Mouse (Mus musculus) hindbrain, embryonic 11.5 days (tissue): ENCODE measurements at regions not wholly inside any gene's neighbourhood (a gene's known extent, or its start where the extent isn't known, plus 50 kb on each side); places are given as distances from the start of the nearest gene placed in this dataset.

ENCODE experiments used
- ATAC-seq: fragments of 200-750 bp; cut with Nextera tagmentation; 2 replicates; pipeline ENCODE4 v1.8.0; 2017; ENCODE audit warnings: mild to moderate bottlenecking, moderate TSS enrichment, moderate library complexity; ENCODE audit not compliant: low FRiP score
- DNase-seq: peaks from one replicate; pipeline ENCODE4 v3.0.0-alpha.2; 2015; ENCODE audit warnings: low spot score
- H3K27ac ChIP-seq: fragments of 300-500 bp; sonication (generic); 2 replicates; pipeline ENCODE4 v1.5.1; 2014; ENCODE audit warnings: mild to moderate bottlenecking, low read depth, low read length
- H3K27me3 ChIP-seq: fragments of 300-500 bp; sonication (generic); 2 replicates; pipeline ENCODE4 v1.6.1; 2014; ENCODE audit warnings: mild to moderate bottlenecking, low read length, moderate library complexity, mixed read lengths; ENCODE audit not compliant: control insufficient read depth, insufficient read depth
- H3K36me3 ChIP-seq: fragments of 300-500 bp; sonication (generic); 2 replicates; pipeline ENCODE4 v1.6.1; 2014; ENCODE audit warnings: mild to moderate bottlenecking, low read length, moderate library complexity, mixed read lengths; ENCODE audit not compliant: control insufficient read depth, insufficient read depth
- H3K4me1 ChIP-seq: fragments of 300-500 bp; sonication (generic); replicated peaks from 2 replicates; pipeline ENCODE4 v1.6.1; 2014; ENCODE audit warnings: low read length, mixed read lengths; ENCODE audit not compliant: control insufficient read depth, insufficient read depth
- H3K4me2 ChIP-seq: fragments of 300-500 bp; sonication (generic); replicated peaks from 2 replicates; pipeline ENCODE4 v1.6.1; 2014; ENCODE audit warnings: mild to moderate bottlenecking, low read depth, low read length
- H3K4me3 ChIP-seq: fragments of 300-500 bp; sonication (generic); 2 replicates; pipeline ENCODE4 v1.5.1; 2014; ENCODE audit warnings: low read depth, low read length
- H3K9ac ChIP-seq: fragments of 300-500 bp; sonication (generic); 2 replicates; pipeline ENCODE4 v1.6.1; 2014; ENCODE audit warnings: low read depth, low read length
- H3K9me3 ChIP-seq: fragments of 300-500 bp; sonication (generic); 2 replicates; pipeline ENCODE4 v1.6.1; 2016; ENCODE audit warnings: low read length; ENCODE audit not compliant: control insufficient read depth
- WGBS: fragments of 180-500 bp; shearing (Covaris S2); extraction: QIAGEN DNeasy Blood & Tissue Kit; methylation state at CpG from one replicate; pipeline ENCODE4 v1.1.7; 2014; 5-methylcytosine and 5-hydroxymethylcytosine counted together

DNA sequence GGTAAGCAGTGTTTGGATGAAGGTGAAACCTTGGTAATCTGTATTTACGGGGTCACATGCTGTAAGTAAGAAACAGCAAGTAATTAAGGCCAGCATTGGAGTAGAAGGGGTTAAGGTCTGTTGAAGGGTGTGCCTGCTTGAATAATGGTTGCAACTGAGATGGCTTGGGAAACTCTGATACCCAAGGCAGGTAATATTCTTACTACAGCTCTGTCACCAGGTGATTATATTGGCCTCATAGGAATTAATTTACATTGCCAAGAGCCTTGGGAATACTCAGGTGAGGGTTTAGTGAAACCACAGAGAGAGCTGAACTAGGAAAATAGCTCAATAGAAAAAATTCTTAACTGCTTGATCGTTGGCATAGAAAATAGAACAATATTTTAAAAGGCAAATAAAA, 73.8 kb upstream of the Lcorl start:
- no peak for DNase-seq
- Histone ChIP-seq H3K4me3 (no peak overlapping the region), H3K27me3 (no peaks in the 10 kb centered on the region), H3K4me2 (no peak overlapping the region), H3K4me1 (no peaks in the 10 kb centered on the region), H3K27ac (no peak overlapping the region), H3K36me3 (no peaks in the 10 kb centered on the region), H3K9ac (no peak overlapping the region), H3K9me3 (no peaks in the 10 kb centered on the region)
- WGBS: 93% methylated on average over 2 of the region's 2 CpGs
- ATAC-seq: no peak

DNA sequence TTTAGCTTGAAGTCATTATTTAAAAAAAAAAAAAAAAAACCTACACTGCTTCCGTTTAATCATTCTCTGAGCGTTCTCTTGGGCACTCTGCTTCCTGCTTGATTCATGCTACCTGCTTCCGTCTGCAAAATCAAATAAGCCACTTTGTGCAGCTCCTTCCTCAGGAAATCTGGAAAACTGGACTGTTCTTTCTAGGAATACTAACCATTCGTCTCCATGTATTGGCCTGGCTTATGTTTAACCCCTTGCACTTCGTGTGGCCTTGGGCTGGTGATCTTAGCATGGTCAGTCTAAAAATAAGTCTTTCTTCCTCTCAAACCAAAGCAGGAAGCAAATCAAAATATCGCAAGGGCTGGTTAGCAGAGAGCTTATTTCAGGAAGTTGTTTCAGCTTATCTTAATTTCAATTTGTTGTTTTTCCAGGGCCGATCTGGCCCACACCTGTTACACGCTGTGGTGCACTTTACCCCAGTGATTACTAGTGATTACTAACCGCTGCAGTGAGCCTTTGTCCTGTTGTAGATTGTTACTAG, 68.5 kb upstream of the Lcorl start:
- Histone ChIP-seq H3K27me3 (no peaks in the 10 kb centered on the region), H3K9ac (no peak overlapping the region), H3K36me3 (no peaks in the 10 kb centered on the region), H3K4me3 (no peak overlapping the region), H3K4me1 (no peaks in the 10 kb centered on the region), H3K9me3 (no peaks in the 10 kb centered on the region), H3K4me2 (no peak overlapping the region), H3K27ac (no peak overlapping the region)
- no peak for DNase-seq
- WGBS: 68% methylated on average over 9 of the region's 9 CpGs
- ATAC-seq: no peak

- ATAC-seq (no peak), DNase-seq (no peak)
- 86% methylated on average over 3 of the region's 3 CpGs for WGBS
- no peaks in the 10 kb centered on the region for H3K4me1 ChIP-seq
- no peak overlapping the region for H3K4me3 ChIP-seq
- H3K27ac ChIP-seq: no peak overlapping the region
- no peaks in the 10 kb centered on the region for H3K27me3 ChIP-seq
- H3K9me3 ChIP-seq: no peaks in the 10 kb centered on the region
- H3K9ac ChIP-seq: no peak overlapping the region
- H3K36me3 ChIP-seq: no peaks in the 10 kb centered on the region
- no peak overlapping the region for H3K4me2 ChIP-seq
Observed at GRCm38 (mm10) chr5:45923907-45924594, 66.6 kb upstream of the Lcorl start.
